Mouse (Mus musculus) heart, embryonic 12.5 days (tissue): ENCODE data around the gene Sfrp5. TPM values are rescaled to one million over a fixed set of nuclear protein-coding genes. Genes with fewer than 3 reads are reported as not detected.

Experiments used
- ATAC-seq: fragments of 200-750 bp; cut with Nextera tagmentation; 2 replicates; pipeline ENCODE4 v1.8.0; 2017; ENCODE audit warnings: moderate TSS enrichment, moderate library complexity; ENCODE audit not compliant: insufficient number of reproducible peaks, low FRiP score
- H3K27ac ChIP-seq: fragments of 300-500 bp; sonication (generic); 2 replicates; pipeline ENCODE4 v1.5.1; 2016; ENCODE audit warnings: mild to moderate bottlenecking, moderate library complexity; ENCODE audit not compliant: poor library complexity, severe bottlenecking
- H3K27me3 ChIP-seq: fragments of 300-500 bp; sonication (generic); replicated peaks from 2 replicates; pipeline ENCODE4 v1.6.1; 2016; ENCODE audit warnings: mild to moderate bottlenecking, moderate library complexity
- H3K36me3 ChIP-seq: fragments of 300-500 bp; sonication (generic); 2 replicates; pipeline ENCODE4 v1.6.1; 2016; ENCODE audit warnings: mild to moderate bottlenecking, moderate library complexity
- H3K4me1 ChIP-seq: fragments of 300-500 bp; sonication (generic); replicated peaks from 2 replicates; pipeline ENCODE4 v1.6.1; 2016; ENCODE audit warnings: mild to moderate bottlenecking
- H3K4me2 ChIP-seq: fragments of 300-500 bp; sonication (generic); 2 replicates; pipeline ENCODE4 v1.6.1; 2016; ENCODE audit warnings: mild to moderate bottlenecking, moderate library complexity
- H3K4me3 ChIP-seq: fragments of 300-500 bp; sonication (generic); 2 replicates; pipeline ENCODE4 v1.5.1; 2016; ENCODE audit warnings: mild to moderate bottlenecking
- H3K9ac ChIP-seq: fragments of 300-500 bp; sonication (generic); 2 replicates; pipeline ENCODE4 v1.6.1; 2016; ENCODE audit warnings: mild to moderate bottlenecking, moderate library complexity
- H3K9me3 ChIP-seq: fragments of 300-500 bp; sonication (generic); replicated peaks from 2 replicates; pipeline ENCODE4 v1.6.1; 2016; ENCODE audit warnings: mild to moderate bottlenecking, moderate library complexity
- WGBS: fragments of 180-500 bp; shearing (Covaris S2); methylation state at CpG from one replicate; pipeline ENCODE4 v1.1.7; 2016; 5-methylcytosine and 5-hydroxymethylcytosine counted together
- polyA plus RNA-seq: library from polyadenylated mRNA; unstranded; fragments of >200 nt; fragmentation: Nextera tagmentation; extraction: Ambion mirVana; gene quantifications from 2 replicates; pipeline ENCODE4 v1.2.1, GENCODE M21; 2016

The Sfrp5 gene
- polyA plus RNA-seq, 1 experiment from 2014 or later: 5.4 TPM

DNA sequence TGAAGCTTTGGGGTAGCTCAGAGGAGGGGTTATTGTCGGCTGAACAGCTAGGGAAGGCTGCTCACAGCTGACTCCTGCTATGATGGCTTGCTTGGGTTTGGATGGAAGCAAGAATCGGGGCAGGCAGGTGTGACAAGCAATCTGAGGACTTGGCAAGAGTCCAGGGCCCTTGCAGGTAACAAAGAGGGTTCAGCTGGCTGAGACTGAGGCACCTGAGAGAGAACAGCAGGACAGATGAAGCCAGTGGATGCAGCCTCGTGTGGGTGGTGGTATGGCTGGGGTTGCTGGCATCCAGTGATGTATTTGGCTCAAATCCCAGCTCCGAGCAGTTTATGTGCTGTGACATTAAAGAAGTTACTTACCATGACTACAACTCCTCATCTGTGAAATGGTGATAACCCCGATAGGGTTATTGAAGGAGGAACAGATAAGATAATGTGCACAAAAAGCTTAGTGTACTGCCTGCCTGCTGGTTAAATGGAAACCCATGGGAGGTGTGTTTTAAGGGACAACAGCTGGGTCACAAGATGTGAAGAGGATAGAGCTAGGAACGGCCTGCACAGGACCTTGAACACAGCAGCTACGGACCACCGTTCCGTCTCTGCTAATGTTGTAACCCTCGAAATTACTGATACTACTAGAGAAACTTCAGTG, 32.6 kb downstream of the Sfrp5 start:
- H3K4me2 ChIP-seq: peak overlapping the region; percentile 83
- H3K9me3 ChIP-seq: no peaks in the 10 kb centered on the region
- 54% methylated on average over 10 of the region's 10 CpGs for WGBS

DNA sequence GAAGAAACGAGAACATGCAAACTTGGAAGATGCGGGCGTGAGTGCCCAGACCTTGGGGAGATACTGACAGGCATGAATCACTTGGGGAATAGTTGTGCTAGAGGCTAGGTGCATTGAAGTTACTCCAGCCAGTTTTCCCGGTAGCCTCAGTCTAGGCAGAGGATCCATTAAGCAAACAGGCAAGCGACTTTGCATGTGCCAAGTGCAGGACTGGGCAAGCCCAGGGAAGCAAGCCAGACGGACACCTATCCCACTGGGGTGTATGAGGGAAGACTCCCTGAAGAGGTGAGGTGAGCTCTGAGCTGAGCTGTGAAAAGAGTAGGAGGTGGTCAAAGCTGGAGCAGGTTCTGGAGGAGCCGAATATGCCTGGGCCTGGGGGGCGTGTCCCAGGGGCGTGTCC, 34.6 kb downstream of the Sfrp5 start:
- H3K9me3 ChIP-seq: no peaks in the 10 kb centered on the region
- H3K27ac ChIP-seq: no peak overlapping the region
- no peaks in the 10 kb centered on the region for H3K36me3 ChIP-seq
- 63% methylated on average over 9 of the region's 9 CpGs for whole genome bisulfite sequencing
- ATAC-seq: no peak
- H3K4me1 ChIP-seq: peaks cover 16% of the 10 kb centered on the region
- peaks cover 25% of the 10 kb centered on the region for H3K27me3 ChIP-seq
- no peak overlapping the region for H3K4me3 ChIP-seq
- no peak overlapping the region for H3K9ac ChIP-seq
- no peak overlapping the region for H3K4me2 ChIP-seq

More for the DNA sequence above, 32.6 kb downstream of the Sfrp5 start:
- peaks cover 25% of the 10 kb centered on the region for H3K27me3 ChIP-seq
- no peak overlapping the region for H3K9ac ChIP-seq
- ATAC-seq: no peak
- H3K4me3 ChIP-seq: no peak overlapping the region
- H3K4me1 ChIP-seq: peaks cover 19% of the 10 kb centered on the region
- no peak overlapping the region for H3K27ac ChIP-seq
- H3K36me3 ChIP-seq: no peaks in the 10 kb centered on the region

DNA sequence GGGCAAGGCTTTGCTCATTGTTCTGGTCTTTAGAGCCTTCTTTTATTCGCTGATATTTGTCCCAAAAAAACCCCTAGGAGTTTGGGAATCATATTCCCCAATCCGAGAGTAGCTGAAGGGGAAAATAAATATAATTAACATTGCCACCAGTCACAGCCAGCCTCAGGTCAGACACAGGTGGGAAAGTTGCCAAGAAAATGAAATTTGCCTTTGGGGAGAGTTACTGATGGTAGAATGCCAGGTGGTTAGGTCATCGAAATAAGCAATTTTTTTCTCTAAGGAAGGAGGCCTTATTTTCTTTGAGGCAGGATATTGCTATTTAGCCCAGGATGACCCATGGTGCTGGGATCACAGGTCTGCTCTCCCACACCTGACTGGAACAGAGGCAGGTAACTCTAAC, 35.3 kb downstream of the Sfrp5 start:
- ATAC-seq: no peak
- 45% methylated on average over 3 of the region's 3 CpGs for WGBS

DNA sequence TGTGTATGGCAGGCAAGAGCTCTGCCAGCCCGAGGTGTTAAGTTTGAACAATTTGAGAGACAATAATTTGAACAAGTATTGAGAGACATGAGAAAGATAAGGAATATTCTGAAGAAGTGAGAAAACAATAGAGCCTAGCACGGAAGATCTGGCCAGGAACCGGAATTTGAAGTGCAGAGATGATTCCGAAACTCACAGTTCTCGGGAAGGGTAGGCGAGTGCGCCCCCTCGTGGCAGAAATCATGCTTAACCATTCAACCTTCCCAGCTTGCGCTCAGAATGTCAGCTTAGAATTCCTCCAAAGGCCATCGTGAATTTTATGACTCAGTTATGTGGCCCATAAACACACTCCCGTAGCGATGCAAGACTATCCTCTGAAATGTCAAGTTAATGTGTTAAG, 35.9 kb downstream of the Sfrp5 start:
- H3K4me3 ChIP-seq: peak overlapping the region; percentile 18; the same call in 1 of the 2 replicates
- no peaks in the 10 kb centered on the region for H3K36me3 ChIP-seq
- H3K4me2 ChIP-seq: peak overlapping the region; percentile 53
- H3K27ac ChIP-seq: no peak overlapping the region
- no peak overlapping the region for H3K9ac ChIP-seq
- ATAC-seq: no peak
- peaks cover 9% of the 10 kb centered on the region for H3K4me1 ChIP-seq
- WGBS: 3% methylated on average over 12 of the region's 12 CpGs
- H3K27me3 ChIP-seq: peaks cover 25% of the 10 kb centered on the region
- no peaks in the 10 kb centered on the region for H3K9me3 ChIP-seq

More for the DNA sequence above, 35.3 kb downstream of the Sfrp5 start:
- H3K27me3 ChIP-seq: peaks cover 25% of the 10 kb centered on the region
- no peak overlapping the region for H3K4me2 ChIP-seq
- no peaks in the 10 kb centered on the region for H3K9me3 ChIP-seq
- no peak overlapping the region for H3K27ac ChIP-seq
- no peak overlapping the region for H3K9ac ChIP-seq
- H3K4me1 ChIP-seq: peaks cover 16% of the 10 kb centered on the region
- H3K36me3 ChIP-seq: no peaks in the 10 kb centered on the region
- no peak overlapping the region for H3K4me3 ChIP-seq

DNA sequence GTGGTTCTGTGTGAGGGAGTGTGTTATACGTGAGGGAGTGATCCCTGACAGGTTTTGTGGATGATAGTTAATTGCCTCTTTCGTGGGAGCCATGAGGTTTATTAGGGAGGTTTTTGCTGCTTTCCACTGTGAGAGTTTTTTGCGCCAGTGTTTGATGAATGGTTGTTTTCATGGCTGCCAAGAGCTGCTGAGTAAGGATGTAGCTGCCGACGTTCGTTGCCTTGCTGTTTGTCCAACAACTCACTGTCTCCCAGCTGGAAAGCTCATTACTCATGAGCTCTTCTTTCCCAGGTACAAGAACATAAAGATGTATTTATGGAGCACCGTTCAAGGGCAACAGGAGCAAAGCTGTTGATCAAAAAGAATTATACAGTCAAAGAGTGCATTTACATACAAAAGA, 37.9 kb downstream of the Sfrp5 start:
- Histone ChIP-seq H3K9ac (no peak overlapping the region), H3K4me3 (no peak overlapping the region), H3K27ac (no peak overlapping the region), H3K4me1 (no peaks in the 10 kb centered on the region), H3K4me2 (no peak overlapping the region), H3K27me3 (peaks cover 21% of the 10 kb centered on the region), H3K36me3 (no peaks in the 10 kb centered on the region), H3K9me3 (no peaks in the 10 kb centered on the region)
- 64% methylated on average over 7 of the region's 7 CpGs for WGBS
- ATAC-seq: no peak

DNA sequence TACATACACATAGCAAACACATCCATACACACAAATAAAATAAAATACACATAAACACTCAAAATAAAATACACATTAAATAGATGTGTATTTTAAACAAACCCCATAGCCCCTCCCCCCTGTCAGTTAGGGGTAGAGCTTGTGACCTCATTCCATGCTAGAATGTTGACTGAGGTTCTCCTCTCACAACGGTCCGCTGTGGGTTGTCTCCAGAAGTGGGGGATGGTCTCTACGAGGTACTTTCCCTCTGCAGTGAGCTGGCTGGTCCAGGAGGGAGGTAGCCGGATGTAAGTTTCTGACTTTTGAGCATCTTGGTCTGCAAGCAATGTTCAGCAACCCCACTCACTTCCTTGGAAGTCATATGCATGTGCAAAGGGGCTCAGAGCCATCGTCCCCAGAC, 38.3 kb downstream of the Sfrp5 start, which contains the start of gene Zfyve27:
Gene Zfyve27 (plus strand): TSS at position 188 of the 400 bp plus-strand sequence.
- Histone ChIP-seq H3K4me3 (no peak within 1 kb of the TSS), H3K27ac (no peak within 1 kb of the TSS), H3K9ac (no peak within 1 kb of the TSS), H3K4me1 (peaks cover 2% of the 10 kb centered on the region), H3K9me3 (no peaks in the 10 kb centered on the region), H3K27me3 (peaks cover 17% of the 10 kb centered on the region), H3K4me2 (no peak within 1 kb of the TSS), H3K36me3 (no peaks in the 10 kb centered on the region)
- no peak for ATAC-seq
- 69% methylated on average over 5 of the region's 5 CpGs for WGBS

DNA sequence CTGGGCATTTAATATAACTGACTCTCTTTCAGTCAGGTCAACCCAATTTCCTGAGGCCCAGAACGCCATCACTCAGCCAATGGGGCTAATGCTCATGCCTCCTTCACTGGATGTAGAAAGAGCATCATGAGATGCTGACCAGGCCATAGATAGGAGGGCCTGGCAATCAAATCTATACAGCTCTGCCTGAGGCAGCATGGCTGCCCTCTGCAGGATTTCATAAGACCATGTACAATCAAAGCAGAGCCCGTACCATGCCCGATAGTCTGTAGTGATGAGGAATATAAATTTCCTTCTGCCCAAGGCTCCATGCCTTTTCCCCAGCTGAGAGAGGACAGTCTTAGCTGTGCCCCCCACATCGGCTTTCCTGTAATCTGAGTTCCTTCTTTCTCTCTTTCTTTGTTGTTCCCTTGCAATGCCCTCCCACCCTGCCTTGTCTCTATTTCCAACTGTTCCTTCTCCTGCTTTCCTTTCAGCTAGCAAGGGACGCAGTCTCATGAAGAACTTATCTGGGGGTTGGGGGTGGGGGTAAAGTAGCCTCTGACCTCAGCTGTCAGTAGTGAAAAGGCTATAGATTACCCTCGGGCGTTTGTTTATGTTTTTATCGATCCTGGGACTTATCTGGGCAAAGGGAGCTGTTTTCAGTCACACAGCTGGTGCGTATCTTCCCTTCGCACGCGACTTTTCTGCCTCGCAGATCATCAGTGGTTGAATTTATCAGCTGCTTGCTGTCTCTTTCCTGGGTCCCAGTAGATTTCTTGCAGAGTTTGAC, 43.6 kb downstream of the Sfrp5 start:
- 17% methylated on average over 13 of the region's 13 CpGs for WGBS

DNA sequence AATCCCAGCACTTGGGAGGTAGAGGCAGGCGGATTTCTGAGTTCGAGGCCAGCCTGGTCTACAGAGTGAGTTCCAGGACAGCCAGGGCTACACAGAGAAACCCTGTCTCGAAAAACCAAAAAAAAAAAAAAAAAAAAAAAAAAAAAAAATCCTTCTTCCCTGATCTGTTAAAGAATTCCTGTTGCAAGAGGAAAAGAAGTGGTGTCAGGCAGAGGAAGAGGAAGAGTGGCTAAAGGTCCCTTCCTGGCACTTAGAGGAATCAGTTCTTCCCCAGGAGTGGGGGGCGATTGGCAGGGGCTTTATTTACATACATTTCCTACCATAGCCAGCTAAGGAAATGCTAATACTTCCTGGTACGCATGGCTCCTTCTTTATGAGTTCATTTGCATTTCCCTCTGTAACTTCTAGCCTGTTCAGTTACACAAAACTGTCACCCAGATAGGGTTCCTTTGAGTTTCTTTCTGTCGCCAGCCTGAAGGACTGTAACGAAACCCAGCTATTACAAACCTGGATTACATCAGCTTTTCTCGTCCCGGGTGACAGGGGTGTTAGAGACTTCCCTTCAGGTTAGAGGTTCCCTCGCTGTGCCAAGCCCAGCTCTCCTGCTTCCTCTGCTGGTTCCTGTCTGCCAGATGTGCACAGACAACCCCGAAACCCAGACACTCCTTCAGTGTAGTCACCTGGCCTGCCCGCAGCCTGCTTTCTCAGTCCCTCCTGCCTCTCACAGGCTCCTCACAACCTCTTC, 44.4 kb downstream of the Sfrp5 start:
- Histone ChIP-seq H3K4me3 (no peak overlapping the region), H3K27me3 (no peaks in the 10 kb centered on the region), H3K9ac (0 out of 2 replicates have a peak overlapping the region, but pooled peaks have one; percentile 0), H3K4me2 (peak overlapping the region; percentile 18; the same call in 1 of the 2 replicates), H3K27ac (no peak overlapping the region), H3K9me3 (no peaks in the 10 kb centered on the region), H3K4me1 (peaks cover 14% of the 10 kb centered on the region), H3K36me3 (0 out of 2 replicates have a peak, but pooled peaks cover 2% of the 10 kb centered on the region)
- WGBS: 36% methylated on average over 12 of the region's 12 CpGs
- no peak for ATAC-seq

More for the DNA sequence above, 43.6 kb downstream of the Sfrp5 start:
- no peaks in the 10 kb centered on the region for H3K9me3 ChIP-seq
- no peak for ATAC-seq
- H3K4me3 ChIP-seq: no peak overlapping the region
- no peak overlapping the region for H3K27ac ChIP-seq
- H3K27me3 ChIP-seq: no peaks in the 10 kb centered on the region
- no peaks in the 10 kb centered on the region for H3K36me3 ChIP-seq
- peaks cover 14% of the 10 kb centered on the region for H3K4me1 ChIP-seq
- H3K9ac ChIP-seq: 0 out of 2 replicates have a peak overlapping the region, but pooled peaks have one; percentile 0
- peak overlapping the region; percentile 18 for H3K4me2 ChIP-seq

DNA sequence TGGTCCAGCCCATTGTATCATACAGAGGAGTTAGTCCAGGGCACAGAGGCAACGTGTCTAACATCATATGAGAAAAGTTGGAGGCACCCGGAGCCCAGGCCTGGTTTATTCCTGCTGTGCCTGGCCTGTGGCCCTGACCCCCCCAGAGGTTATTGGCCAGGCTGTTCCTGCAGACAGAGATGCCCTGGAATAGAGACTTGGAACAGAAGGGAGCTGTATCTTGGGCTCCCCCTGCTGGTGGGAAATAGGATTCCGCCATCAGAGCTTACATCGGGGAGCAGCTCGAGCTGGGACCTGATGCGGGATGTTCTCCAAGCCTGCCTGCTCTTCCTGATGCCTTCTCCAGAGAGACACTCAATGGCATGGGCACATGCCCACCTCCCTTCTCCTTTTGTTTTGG, 50.1 kb downstream of the Sfrp5 start:
- Histone ChIP-seq H3K27me3 (no peaks in the 10 kb centered on the region), H3K9ac (no peak overlapping the region), H3K9me3 (no peaks in the 10 kb centered on the region), H3K4me3 (no peak overlapping the region), H3K4me1 (peaks cover 39% of the 10 kb centered on the region), H3K4me2 (no peak overlapping the region), H3K36me3 (peaks cover 12% of the 10 kb centered on the region), H3K27ac (peak overlapping the region; percentile 1; the same call in 1 of the 2 replicates)
- ATAC-seq: no peak
- WGBS: 5% methylated on average over 6 of the region's 6 CpGs

DNA sequence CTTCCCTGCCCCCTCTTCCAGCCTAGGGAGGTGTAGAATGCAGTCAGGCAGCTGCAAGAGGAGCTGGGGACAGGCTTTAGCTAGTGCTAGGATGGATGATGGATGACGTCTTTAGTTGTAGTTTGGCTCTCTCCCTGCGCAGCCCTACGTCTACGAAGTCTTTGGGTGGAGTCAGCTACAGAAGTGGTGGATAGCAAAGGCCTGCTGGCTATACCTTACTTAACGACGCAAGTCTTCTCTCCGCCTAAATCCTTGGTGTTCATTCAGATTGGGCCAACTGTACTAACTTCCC, 53.5 kb downstream of the Sfrp5 start:
- 8% methylated on average over 7 of the region's 7 CpGs for WGBS
- Histone ChIP-seq H3K4me2 (peak overlapping the region; percentile 91), H3K9me3 (no peaks in the 10 kb centered on the region), H3K4me1 (peaks cover 48% of the 10 kb centered on the region), H3K27ac (peak overlapping the region; percentile 90), H3K36me3 (peaks cover 12% of the 10 kb centered on the region), H3K9ac (peak overlapping the region; percentile 91), H3K27me3 (no peaks in the 10 kb centered on the region), H3K4me3 (peak overlapping the region; percentile 77)
- no peak; the same call in 1 of the 2 replicates for ATAC-seq
